In the genomic region with DNA sequence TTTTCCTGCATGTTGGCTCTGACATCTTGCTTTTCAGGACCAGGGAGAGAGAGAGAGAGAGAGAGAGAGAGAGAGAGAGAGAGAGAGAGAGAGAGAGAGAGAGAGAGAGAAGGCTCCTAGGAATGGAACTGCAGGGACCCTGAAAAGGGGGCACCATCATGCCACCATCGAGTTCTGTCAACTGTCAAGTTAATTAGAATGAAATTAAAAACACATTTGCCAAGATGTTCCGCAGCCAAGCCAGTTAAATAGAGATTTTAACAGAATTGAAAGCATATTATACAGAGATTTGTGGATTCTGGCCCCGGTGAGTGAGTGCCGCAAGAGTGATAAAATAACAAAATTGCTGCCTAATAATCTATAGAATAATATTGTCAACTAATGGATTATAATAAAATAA, we compare ENCODE assay signal across 28 mouse cellular contexts.
A peak's percentile ranks its signal among the peaks of the same experiment; 100 is the strongest.
DNase-seq lines count a peak whose midpoint lies in the region; ATAC-seq and TF ChIP-seq lines count a peak whose summit lies in the region.
"Had no signal": no experiment of that assay in that cellular context is flagged by ENCODE, and none has a peak within 500 bp of the region (broad histone marks: within the 10 kb centered on the region; RNA-seq: fewer than 3 reads in every experiment).

No protein-coding gene starts in this region.

- no peak overlapping the region for H3K27ac ChIP-seq in forebrain, embryonic 11.5 days (ENCODE audit: low read depth, low read length)
- H3K27ac ChIP-seq in forebrain, postnatal 0 days (ENCODE audit: low read depth, low read length) = no peak overlapping the region
- H3K27ac ChIP-seq in midbrain, embryonic 12.5 days (replicated peaks) = no peak overlapping the region
- H3K27ac ChIP-seq in midbrain, postnatal 0 days (ENCODE audit: low read depth, low read length) = no peak overlapping the region
- no peak overlapping the region for H3K27ac ChIP-seq in neural tube, embryonic 13.5 days (replicated peaks)
- H3K27ac ChIP-seq: embryonic facial prominence, embryonic 15.5 days; heart, embryonic 10.5 days; heart, embryonic 15.5 days; hindbrain, embryonic 12.5 days; layer of hippocampus, adult 2 months; left cerebral cortex, adult 2 months; limb, embryonic 12.5 days; liver, embryonic 15.5 days had no signal

- H3K9me3 ChIP-seq in forebrain, embryonic 11.5 days (ENCODE audit: control insufficient read depth, low read length) = no peaks in the 10 kb centered on the region
- H3K9me3 ChIP-seq in forebrain, postnatal 0 days (ENCODE audit: low read length) = no peaks in the 10 kb centered on the region
- H3K9me3 ChIP-seq in midbrain, embryonic 12.5 days = no peaks in the 10 kb centered on the region
- H3K9me3 ChIP-seq in midbrain, postnatal 0 days (ENCODE audit: low read length) = no peaks in the 10 kb centered on the region
- H3K9me3 ChIP-seq in neural tube, embryonic 13.5 days = no peaks in the 10 kb centered on the region
- H3K9me3 ChIP-seq: embryonic facial prominence, embryonic 15.5 days; heart, embryonic 10.5 days; heart, embryonic 15.5 days; hindbrain, embryonic 12.5 days; limb, embryonic 12.5 days; liver, embryonic 15.5 days had no signal

- H3K4me3 ChIP-seq in forebrain, embryonic 11.5 days (ENCODE audit: low read depth, low read length) = no peak overlapping the region
- no peak overlapping the region for H3K4me3 ChIP-seq in forebrain, postnatal 0 days (ENCODE audit: low read depth, low read length)
- H3K4me3 ChIP-seq in midbrain, embryonic 12.5 days = no peak overlapping the region
- no peak overlapping the region for H3K4me3 ChIP-seq in midbrain, postnatal 0 days (ENCODE audit: low read depth, low read length)
- no peak overlapping the region for H3K4me3 ChIP-seq in neural tube, embryonic 13.5 days
- H3K4me3 ChIP-seq: embryonic facial prominence, embryonic 15.5 days; heart, embryonic 10.5 days; heart, embryonic 15.5 days; hindbrain, embryonic 12.5 days; layer of hippocampus, adult 2 months; left cerebral cortex, adult 2 months; limb, embryonic 12.5 days; liver, embryonic 15.5 days; myocyte had no signal

- no peaks in the 10 kb centered on the region for H3K36me3 ChIP-seq in forebrain, embryonic 11.5 days (ENCODE audit: control insufficient read depth, insufficient read depth, low read length)
- H3K36me3 ChIP-seq in forebrain, postnatal 0 days (ENCODE audit: insufficient read depth) = no peaks in the 10 kb centered on the region
- H3K36me3 ChIP-seq in midbrain, embryonic 12.5 days = no peaks in the 10 kb centered on the region
- H3K36me3 ChIP-seq in midbrain, postnatal 0 days (ENCODE audit: insufficient read depth, low read length) = no peaks in the 10 kb centered on the region
- H3K36me3 ChIP-seq in neural tube, embryonic 13.5 days = no peaks in the 10 kb centered on the region
- H3K36me3 ChIP-seq: embryonic facial prominence, embryonic 15.5 days; heart, embryonic 10.5 days; heart, embryonic 15.5 days; hindbrain, embryonic 12.5 days; limb, embryonic 12.5 days; liver, embryonic 15.5 days had no signal

- peaks cover 70% of the 10 kb centered on the region for H3K27me3 ChIP-seq in forebrain, embryonic 11.5 days (ENCODE audit: control insufficient read depth, insufficient read depth, low read length)
- peaks cover 53% of the 10 kb centered on the region for H3K27me3 ChIP-seq in forebrain, postnatal 0 days (ENCODE audit: insufficient read depth, low read length)
- H3K27me3 ChIP-seq in midbrain, embryonic 12.5 days = peaks cover 44% of the 10 kb centered on the region
- no peaks in the 10 kb centered on the region for H3K27me3 ChIP-seq in midbrain, postnatal 0 days (ENCODE audit: insufficient read depth, low read length)
- H3K27me3 ChIP-seq in neural tube, embryonic 13.5 days = peaks cover 59% of the 10 kb centered on the region
- H3K27me3 ChIP-seq: liver, embryonic 15.5 days; Patski had no signal

- no peak overlapping the region for H3K9ac ChIP-seq in forebrain, embryonic 11.5 days (ENCODE audit: low read length)
- no peak overlapping the region for H3K9ac ChIP-seq in forebrain, postnatal 0 days
- no peak overlapping the region for H3K9ac ChIP-seq in midbrain, embryonic 12.5 days (replicated peaks)
- no peak overlapping the region for H3K9ac ChIP-seq in midbrain, postnatal 0 days (replicated peaks; ENCODE audit: low read length, poor library complexity, severe bottlenecking)
- no peak overlapping the region for H3K9ac ChIP-seq in neural tube, embryonic 13.5 days
- H3K9ac ChIP-seq: embryonic facial prominence, embryonic 15.5 days; heart, embryonic 15.5 days; hindbrain, embryonic 12.5 days; limb, embryonic 12.5 days; liver, embryonic 15.5 days; lung, embryonic 14.5 days had no signal

- no peak for ATAC-seq in forebrain, embryonic 11.5 days (replicated peaks; ENCODE audit: low FRiP score)
- ATAC-seq in forebrain, postnatal 0 days = no peak
- no peak for ATAC-seq in midbrain, embryonic 12.5 days (ENCODE audit: low FRiP score, low read depth)
- no peak for ATAC-seq in midbrain, postnatal 0 days (ENCODE audit: low FRiP score)
- ATAC-seq in neural tube, embryonic 13.5 days (ENCODE audit: low read depth) = no peak
- ATAC-seq: Patski had no signal

- DNase-seq in forebrain, embryonic 11.5 days (ENCODE audit: low spot score) = peak; percentile 35
- DNase-seq in forebrain, postnatal 0 days = no peak
- no peak for DNase-seq in midbrain, postnatal 0 days (ENCODE audit: low spot score)
- no peak for DNase-seq in neural tube, embryonic 10.5 days (ENCODE audit: extremely low spot score, low spot score)
- no peak for DNase-seq in ovary, postnatal 36 days (ENCODE audit: low spot score)
- DNase-seq: adrenal gland, postnatal 10 days; cerebellum, adult 11 months; cerebellum, adult 9-10 months; cerebellum, postnatal 36 days; gastrocnemius, postnatal 25 days; kidney, adult 18-20 months; kidney, postnatal 36 days; lung, embryonic 14.5 days; lung, postnatal 14 days; thymus, adult 2 months; thymus, postnatal 36 days had no signal

- WGBS in forebrain, embryonic 11.5 days = 18% methylated on average over 4 of the region's 4 CpGs
- WGBS in forebrain, postnatal 0 days = 7% methylated on average over 4 of the region's 4 CpGs
- 36% methylated on average over 4 of the region's 4 CpGs for WGBS in midbrain, embryonic 12.5 days
- WGBS in midbrain, postnatal 0 days = 28% methylated on average over 4 of the region's 4 CpGs
- WGBS in neural tube, embryonic 13.5 days = 17% methylated on average over 4 of the region's 4 CpGs

- no peak for TF ChIP-seq CTCF in forebrain, postnatal 0 days (IDR thresholded peaks at IDR 0.05; ENCODE audit: low read depth)
- no peak for TF ChIP-seq CTCF in midbrain, postnatal 0 days (IDR thresholded peaks at IDR 0.05)

- no peak overlapping the region for H3K4me2 ChIP-seq in forebrain, embryonic 11.5 days (ENCODE audit: low read depth, low read length, severe bottlenecking)
- H3K4me2 ChIP-seq in forebrain, postnatal 0 days (ENCODE audit: low read depth) = no peak overlapping the region
- H3K4me2 ChIP-seq in midbrain, embryonic 12.5 days (replicated peaks) = peak overlapping the region; percentile 37; the same call in 1 of the 2 replicates
- H3K4me2 ChIP-seq in midbrain, postnatal 0 days (ENCODE audit: low read depth, low read length, poor library complexity, severe bottlenecking) = no peak overlapping the region
- peak overlapping the region; percentile 20; the same call in 1 of the 2 replicates for H3K4me2 ChIP-seq in neural tube, embryonic 13.5 days
- H3K4me2 ChIP-seq: embryonic facial prominence, embryonic 15.5 days; heart, embryonic 15.5 days; liver, embryonic 15.5 days; lung, embryonic 14.5 days had no signal

- peaks cover 6% of the 10 kb centered on the region for H3K4me1 ChIP-seq in forebrain, embryonic 11.5 days (replicated peaks; ENCODE audit: control insufficient read depth, insufficient read depth, low read length)
- H3K4me1 ChIP-seq in forebrain, postnatal 0 days (ENCODE audit: insufficient read depth) = no peaks in the 10 kb centered on the region
- H3K4me1 ChIP-seq in midbrain, embryonic 12.5 days = peaks cover 22% of the 10 kb centered on the region
- no peaks in the 10 kb centered on the region for H3K4me1 ChIP-seq in midbrain, postnatal 0 days (ENCODE audit: insufficient read depth, low read length)
- peaks cover 25% of the 10 kb centered on the region for H3K4me1 ChIP-seq in neural tube, embryonic 13.5 days (replicated peaks)
- H3K4me1 ChIP-seq: heart, embryonic 15.5 days; liver, embryonic 15.5 days had no signal

Comparison
In these comparisons a context has a peak if more than half of its experiments do, and no peak if none do; other contexts are left out.
1. H3K4me2 ChIP-seq: peak in midbrain, embryonic 12.5 days (single experiment) and neural tube, embryonic 13.5 days (single experiment); none in forebrain, embryonic 11.5 days (single experiment), forebrain, postnatal 0 days (single experiment) and midbrain, postnatal 0 days (single experiment).